Mouse (Mus musculus): ENCODE data around the gene Nhsl1. TPM values are rescaled to one million over a fixed set of nuclear protein-coding genes. Genes with fewer than 3 reads are reported as not detected.

Nhsl1 gene
- polyA plus RNA-seq, 1 experiment from 2014 or later: 6.8 TPM

- DNase-seq (ENCODE audit: low spot score): no peak
Observed at GRCm38 (mm10) chr10:18483658-18484057, 164.9 kb downstream of the Nhsl1 start.

GRCm38 (mm10) chr10:18484731-18485130 lies 165.9 kb downstream of the Nhsl1 start:
- no peak for DNase-seq (ENCODE audit: low spot score)

GRCm38 (mm10) chr10:18488239-18488803 lies 169.5 kb downstream of the Nhsl1 start:
- no peak for DNase-seq (ENCODE audit: low spot score)

GRCm38 (mm10) chr10:18489936-18490335 lies 171.2 kb downstream of the Nhsl1 start:
- no peak for DNase-seq (ENCODE audit: low spot score)

- peak; percentile 26 for DNase-seq (ENCODE audit: low spot score)
Observed at GRCm38 (mm10) chr10:18491952-18492351, 173.2 kb downstream of the Nhsl1 start.

- no peak for DNase-seq (ENCODE audit: low spot score)
Observed at GRCm38 (mm10) chr10:18493010-18493894, 174.5 kb downstream of the Nhsl1 start.

GRCm38 (mm10) chr10:18494249-18494648 lies 175.5 kb downstream of the Nhsl1 start:
- no peak for DNase-seq (ENCODE audit: low spot score)

- no peak for DNase-seq (ENCODE audit: low spot score)
Observed at GRCm38 (mm10) chr10:18497066-18497465, 178.3 kb downstream of the Nhsl1 start.

- DNase-seq (ENCODE audit: low spot score): no peak
Observed at GRCm38 (mm10) chr10:18501997-18502396, 183.2 kb downstream of the Nhsl1 start.

GRCm38 (mm10) chr10:18505690-18506089 lies 186.9 kb downstream of the Nhsl1 start:
- DNase-seq (ENCODE audit: low spot score): no peak

GRCm38 (mm10) chr10:18506501-18506946 lies 187.7 kb downstream of the Nhsl1 start:
- peak; percentile 82 for DNase-seq (ENCODE audit: low spot score)

- DNase-seq (ENCODE audit: low spot score): no peak
Observed at GRCm38 (mm10) chr10:18507869-18508473, 189.2 kb downstream of the Nhsl1 start.

- peak; percentile 89 for DNase-seq (ENCODE audit: low spot score)
Observed at GRCm38 (mm10) chr10:18508586-18508985, 189.8 kb downstream of the Nhsl1 start.

GRCm38 (mm10) chr10:18510663-18511062 lies 191.9 kb downstream of the Nhsl1 start:
- DNase-seq (ENCODE audit: low spot score): no peak

GRCm38 (mm10) chr10:18511496-18511895 lies 192.7 kb downstream of the Nhsl1 start:
- peak; percentile 18 for DNase-seq (ENCODE audit: low spot score)

- no peak for DNase-seq (ENCODE audit: low spot score)
Observed at GRCm38 (mm10) chr10:18522556-18522955, 203.8 kb downstream of the Nhsl1 start.

GRCm38 (mm10) chr10:18525311-18525710 lies 206.5 kb downstream of the Nhsl1 start:
- no peak for DNase-seq (ENCODE audit: low spot score)

GRCm38 (mm10) chr10:18525726-18526125 lies 206.9 kb downstream of the Nhsl1 start:
- DNase-seq (ENCODE audit: low spot score): no peak

GRCm38 (mm10) chr10:18526184-18526850 lies 207.5 kb downstream of the Nhsl1 start:
- DNase-seq (ENCODE audit: low spot score): no peak

- peak; percentile 51 for DNase-seq (ENCODE audit: low spot score)
Observed at GRCm38 (mm10) chr10:18526851-18527675, 208.3 kb downstream of the Nhsl1 start.

GRCm38 (mm10) chr10:18527766-18528165 lies 209.0 kb downstream of the Nhsl1 start:
- DNase-seq (ENCODE audit: low spot score): peak; percentile 77

Data from thymus, postnatal 0 days (tissue).